Mouse (Mus musculus) CH12.LX (cell line): ENCODE data around the gene Mrps18b. TPM values are rescaled to one million over a fixed set of nuclear protein-coding genes. Genes with fewer than 3 reads are reported as not detected.

Experiments used
- DNase-seq: peaks from one replicate; pipeline ENCODE4 v3.0.0-alpha.2; 2013; ENCODE audit errors: extremely low read depth
- H3K27ac ChIP-seq: 2 replicates; pipeline ENCODE4 v1.5.1; 2012; ENCODE audit warnings: low read depth, mild to moderate bottlenecking, control low read depth, moderate library complexity; ENCODE audit not compliant: insufficient read depth
- H3K27me3 ChIP-seq: replicated peaks from 2 replicates; pipeline ENCODE3; 2012; ENCODE audit warnings: inconsistent platforms
- H3K36me3 ChIP-seq, 2 experiments: replicated peaks in 1 of 2; 2 replicates each; pipeline versions ENCODE3 to v1.6.1; 2012; ENCODE audit warnings: inconsistent platforms in 1 of 2, low read length in 1 of 2, mild to moderate bottlenecking in 1 of 2, mixed read lengths in 1 of 2, moderate library complexity in 1 of 2; ENCODE audit not compliant: control insufficient read depth in 1 of 2, insufficient read depth in 1 of 2
- H3K4me1 ChIP-seq, 2 experiments: 2 replicates each; pipeline ENCODE4 v1.6.1; 2012; ENCODE audit warnings: inconsistent platforms in 1 of 2, moderate library complexity in 1 of 2; ENCODE audit not compliant: insufficient read depth in 2 of 2, control insufficient read depth in 1 of 2
- H3K4me2 ChIP-seq: 2 replicates; pipeline ENCODE4 v1.6.1; 2012; ENCODE audit warnings: low read depth, mild to moderate bottlenecking, control low read depth; ENCODE audit not compliant: poor library complexity, insufficient read depth, severe bottlenecking
- H3K4me3 ChIP-seq, 3 experiments: fragments of 150-350 bp in 1 of 3; sonication (generic) in 1 of 3; replicated peaks in 1 of 3; 2 replicates each; pipeline versions ENCODE3 to v1.5.1; 2011 to 2012; ENCODE audit warnings: low read depth in 2 of 3, low read length in 2 of 3, mild to moderate bottlenecking in 2 of 3, moderate library complexity in 2 of 3, control low read depth in 1 of 3, improper control_type of control experiment in 1 of 3, inconsistent platforms in 1 of 3, mixed read lengths in 1 of 3; ENCODE audit not compliant: poor library complexity in 1 of 3
- H3K79me2 ChIP-seq: replicated peaks from 2 replicates; pipeline ENCODE4 v1.6.1; 2012; ENCODE audit warnings: mild to moderate bottlenecking, moderate library complexity; ENCODE audit not compliant: control insufficient read depth, poor library complexity, insufficient read depth, severe bottlenecking; ENCODE audit errors: extremely low read depth
- H3K9ac ChIP-seq: 2 replicates; pipeline ENCODE4 v1.6.1; 2012; ENCODE audit warnings: low read depth, mild to moderate bottlenecking, control low read depth, moderate library complexity; ENCODE audit not compliant: insufficient read depth
- H3K9me3 ChIP-seq: replicated peaks from 2 replicates; pipeline ENCODE3; 2012; ENCODE audit warnings: low read length, inconsistent platforms, mixed read lengths
- BHLHE40 ChIP-seq: IDR thresholded peaks from 2 replicates; pipeline ENCODE4 v1.6.1; 2011; ENCODE audit warnings: mild to moderate bottlenecking, low read depth, low read length, improper control_type of control experiment
- CHD1 ChIP-seq: IDR thresholded peaks from 2 replicates; pipeline ENCODE4 v1.6.1; 2012; ENCODE audit warnings: low read depth, low read length, improper control_type of control experiment, inconsistent platforms
- ELF1 ChIP-seq: IDR thresholded peaks from 2 replicates; pipeline ENCODE4 v1.6.1; 2014; ENCODE audit warnings: low read depth, mild to moderate bottlenecking, inconsistent platforms, low read length, improper control_type of control experiment
- HCFC1 ChIP-seq: IDR thresholded peaks from 2 replicates; pipeline ENCODE4 v1.6.1; 2012; ENCODE audit warnings: low read depth, mild to moderate bottlenecking, inconsistent platforms, low read length, improper control_type of control experiment
- IRF4 ChIP-seq: IDR thresholded peaks from 2 replicates; pipeline ENCODE4 v1.6.1; 2014; ENCODE audit warnings: low read depth, mild to moderate bottlenecking, inconsistent platforms, low read length, improper control_type of control experiment
- JUN ChIP-seq: IDR thresholded peaks from 2 replicates; pipeline ENCODE4 v1.6.1; 2011; ENCODE audit warnings: low read depth, mild to moderate bottlenecking, low read length, improper control_type of control experiment, moderate library complexity; ENCODE audit not compliant: insufficient read depth
- JUND ChIP-seq: conservative IDR thresholded peaks from 2 replicates; pipeline ENCODE4 v1.6.1; 2011; ENCODE audit warnings: low read depth, low read length, improper control_type of control experiment
- KAT2A ChIP-seq: IDR thresholded peaks from 2 replicates; pipeline ENCODE4 v1.6.1; 2012; ENCODE audit warnings: low read length, improper control_type of control experiment, inconsistent platforms; ENCODE audit not compliant: insufficient replicate concordance
- MAFK ChIP-seq: IDR thresholded peaks from 2 replicates; pipeline ENCODE4 v1.6.1; 2011; ENCODE audit warnings: low read length, improper control_type of control experiment; ENCODE audit not compliant: insufficient replicate concordance
- MAX ChIP-seq: IDR thresholded peaks from 2 replicates; pipeline ENCODE4 v1.6.1; 2011; ENCODE audit warnings: low read length, improper control_type of control experiment
- MEF2A ChIP-seq: IDR thresholded peaks from 2 replicates; pipeline ENCODE4 v1.6.1; 2014; ENCODE audit warnings: low read depth, mild to moderate bottlenecking, inconsistent platforms, low read length, improper control_type of control experiment, borderline replicate concordance
- MXI1 ChIP-seq: IDR thresholded peaks from 2 replicates; pipeline ENCODE4 v1.6.1; 2011; ENCODE audit warnings: mild to moderate bottlenecking, low read depth, low read length, improper control_type of control experiment
- MYC ChIP-seq: IDR thresholded peaks from 2 replicates; pipeline ENCODE4 v1.6.1; 2011; ENCODE audit warnings: low read depth, mild to moderate bottlenecking, improper control_type of control experiment, low read length
- NELFE ChIP-seq: IDR thresholded peaks from 2 replicates; pipeline ENCODE4 v1.6.1; 2011; ENCODE audit warnings: low read depth, low read length, improper control_type of control experiment
- POLR2A ChIP-seq: IDR thresholded peaks from 2 replicates; pipeline ENCODE4 v1.6.1; 2011; ENCODE audit warnings: low read depth, mild to moderate bottlenecking, improper control_type of control experiment, low read length
- POLR2AphosphoS2 ChIP-seq: IDR thresholded peaks from 2 replicates; pipeline ENCODE4 v1.6.1; 2011; ENCODE audit warnings: low read depth, low read length, improper control_type of control experiment
- RAD21 ChIP-seq: IDR thresholded peaks from 2 replicates; pipeline ENCODE4 v1.6.1; 2011; ENCODE audit warnings: low read depth, mild to moderate bottlenecking, low read length, improper control_type of control experiment, moderate library complexity
- RCOR1 ChIP-seq: conservative IDR thresholded peaks from 2 replicates; pipeline ENCODE4 v1.6.1; 2012; ENCODE audit warnings: low read depth, mild to moderate bottlenecking, inconsistent platforms, low read length, improper control_type of control experiment
- SIN3A ChIP-seq: IDR thresholded peaks from 2 replicates; pipeline ENCODE4 v1.6.1; 2012; ENCODE audit warnings: low read length, improper control_type of control experiment, inconsistent platforms
- SMC3 ChIP-seq: IDR thresholded peaks from 2 replicates; pipeline ENCODE4 v1.6.1; 2011; ENCODE audit warnings: low read depth, low read length, improper control_type of control experiment
- TBP ChIP-seq: conservative IDR thresholded peaks from 2 replicates; pipeline ENCODE4 v1.6.1; 2011; ENCODE audit warnings: low read depth, low read length, improper control_type of control experiment
- TCF12 ChIP-seq: IDR thresholded peaks from 2 replicates; pipeline ENCODE4 v1.6.1; 2014; ENCODE audit warnings: low read depth, mild to moderate bottlenecking, inconsistent platforms, low read length, improper control_type of control experiment
- USF2 ChIP-seq: conservative IDR thresholded peaks from 2 replicates; pipeline ENCODE4 v1.6.1; 2011; ENCODE audit warnings: low read depth, low read length, improper control_type of control experiment
- ZMIZ1 ChIP-seq: IDR thresholded peaks from 2 replicates; pipeline ENCODE4 v1.6.1; 2012; ENCODE audit warnings: low read depth, mild to moderate bottlenecking, inconsistent platforms, low read length, improper control_type of control experiment
- ZNF384 ChIP-seq: IDR thresholded peaks from 2 replicates; pipeline ENCODE4 v1.6.1; 2012; ENCODE audit warnings: low read depth, low read length, improper control_type of control experiment, inconsistent platforms
- dilution Hi-C: fragments of 300-500 bp; cut with MboI; formaldehyde crosslinking; loops from 2 replicates; pipeline ENCODE4 v1.14.3; 2020; ENCODE audit warnings: low sequenced_read_pairs; ENCODE audit not compliant: extremely low pct_unique_long_range_greater_than_20kb, extremely low pct_ligation_motif_present
- in situ Hi-C: fragments of 300-500 bp; cut with MboI; formaldehyde crosslinking; loops from 3 replicates; pipeline ENCODE4 v1.14.3; 2019; ENCODE audit warnings: low sequenced_read_pairs, low pct_ligation_motif_present, low pct_unique_long_range_greater_than_20kb, mixed read lengths
- polyA plus RNA-seq: library from polyadenylated mRNA; unstranded; fragments of >175 nt; gene quantifications from 2 replicates; pipeline ENCODE4 v1.2.1, GENCODE M21; 2012; ENCODE audit warnings: low read depth; ENCODE audit not compliant: insufficient read length
- total RNA-seq, 2 experiments: library from RNA; depleted of rRNA; stranded (reverse); fragments of 300-350 nt in 1 of 2; fragments of >200 nt in 1 of 2; gene quantifications; 2 replicates each; pipeline ENCODE4 v1.2.3; 2012 to 2014

The Mrps18b gene
- total and polyA plus RNA-seq, 3 experiments = 108 to 172 (median 148) TPM

DNA sequence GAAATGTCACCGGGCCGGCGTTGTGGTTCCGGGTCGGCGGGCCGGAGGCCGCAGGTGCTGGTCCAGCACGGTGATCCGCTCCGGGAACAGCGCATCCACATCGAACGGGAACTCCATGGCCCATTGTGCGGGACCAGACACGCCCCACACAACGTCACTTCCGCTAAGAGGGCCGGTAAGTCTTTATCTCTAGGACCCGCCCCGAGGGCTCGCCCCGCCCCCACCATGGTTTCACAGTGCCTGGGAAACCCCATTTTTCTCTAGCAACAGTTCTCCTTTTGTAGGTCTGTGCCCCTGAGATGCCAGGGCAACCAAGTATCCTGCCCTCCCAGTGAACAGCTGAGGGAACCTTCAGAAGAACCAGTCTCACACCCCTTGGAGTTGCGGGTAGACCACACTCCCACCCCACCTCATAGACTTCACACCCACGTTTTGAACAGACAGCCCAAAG lies 6.2 kb downstream of the Mrps18b start, which contains the start of gene Atat1 (continued):
- no peak for TF ChIP-seq CHD1
- no peak for TF ChIP-seq MAFK
- TF ChIP-seq MEF2A = peak; percentile 61; the same call in 1 of the 2 replicates
- no peak for TF ChIP-seq ZNF384
- TF ChIP-seq SIN3A = peak; percentile 95
- peak; percentile 65; the same call in 1 of the 2 replicates for TF ChIP-seq TCF12
- TF ChIP-seq JUND = no peak
- peak; percentile 95 for TF ChIP-seq POLR2AphosphoS2
- 0 out of 2 replicates have a peak, but pooled peaks have one; percentile 21 for TF ChIP-seq NELFE
- TF ChIP-seq, all 38 proteins: peak for 19

DNA sequence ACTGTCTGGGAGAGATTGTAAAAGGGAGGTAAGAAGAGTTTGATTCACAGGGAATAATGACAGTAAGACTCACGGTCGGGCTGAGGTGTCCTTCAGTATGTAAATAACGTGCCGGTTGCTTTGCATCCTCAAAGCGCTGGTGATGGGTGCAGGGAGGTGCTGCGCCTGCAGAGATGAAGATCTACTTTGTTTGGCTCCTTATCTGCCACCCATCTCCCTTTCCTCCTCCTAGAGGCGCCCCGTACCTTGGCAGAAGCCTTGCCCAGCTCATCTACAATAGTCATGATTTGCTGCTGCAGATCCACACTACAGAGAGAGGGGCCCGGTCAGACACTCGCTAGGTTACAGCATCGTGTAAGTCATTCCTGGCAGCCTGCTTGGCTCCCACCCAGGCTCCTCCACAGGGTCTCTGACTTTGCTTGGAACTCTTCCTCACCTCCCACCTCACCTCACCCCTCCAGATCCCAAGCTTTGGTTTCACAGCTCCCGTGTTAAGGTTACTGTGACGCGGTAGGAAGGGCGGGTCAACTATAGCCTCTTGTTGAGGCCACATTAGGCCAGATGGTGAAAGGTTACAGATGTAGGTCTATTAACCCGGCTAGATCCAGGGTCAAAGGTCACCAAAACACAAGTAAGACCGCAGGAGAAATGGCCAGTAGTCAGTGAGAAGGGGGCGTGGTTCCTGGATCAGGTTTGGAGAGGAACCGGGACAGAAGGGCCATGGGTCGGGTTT lies 6.8 kb downstream of the Mrps18b start:
- dilution Hi-C loops = no loop called here
- Histone ChIP-seq H3K36me3 (peaks cover 41 to 73% of the 10 kb centered on the region in 2 experiments), H3K27me3 (no peaks in the 10 kb centered on the region), H3K9me3 (no peaks in the 10 kb centered on the region), H3K4me2 (peak overlapping the region; percentile 81), H3K79me2 (peaks cover 8% of the 10 kb centered on the region; the same call in 1 of the 2 replicates), H3K4me3 (peak overlapping the region; percentile 61 to 90 (median 63)), H3K9ac (peak overlapping the region; percentile 47), H3K27ac (peak overlapping the region; percentile 26), H3K4me1 (peaks cover 0 to 46% of the 10 kb centered on the region in 2 experiments; a peak in 3 of 4 replicates)
- in situ Hi-C loops = no loop called here
- TF ChIP-seq RCOR1 (no peak), POLR2A (peak; percentile 29; the same call in 1 of the 2 replicates), MXI1 (peak; percentile 21; the same call in 1 of the 2 replicates), USF2 (no peak), TCF12 (peak; percentile 9; the same call in 1 of the 2 replicates), NELFE (peak; percentile 44; the same call in 1 of the 2 replicates), MAX (peak; percentile 40; the same call in 1 of the 2 replicates), ELF1 (no peak), TBP (0 out of 2 replicates have a peak, but pooled peaks have one; percentile 60)
- TF ChIP-seq, all 38 proteins: peak for 6
- DNase-seq = no peak

DNA sequence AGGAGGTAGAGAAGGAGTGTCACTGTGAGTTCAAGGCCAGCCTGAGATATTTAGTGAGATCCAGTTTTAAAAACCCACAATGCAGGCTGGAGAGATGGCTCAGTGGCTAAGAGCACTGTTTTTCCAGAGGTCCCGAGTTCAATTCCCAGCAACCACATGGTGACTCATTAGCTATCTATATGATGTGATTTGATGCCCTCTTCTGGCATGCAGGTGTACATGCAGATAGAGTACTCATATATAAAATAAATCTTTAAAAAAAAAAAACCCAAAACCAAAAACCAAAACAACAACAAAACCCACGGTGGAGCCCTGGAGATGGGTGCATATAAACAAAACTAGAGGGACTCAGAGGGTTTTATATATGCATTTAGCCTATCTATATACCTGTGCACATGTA lies 8.6 kb downstream of the Mrps18b start:
- peaks cover 0 to 37% of the 10 kb centered on the region in 2 experiments; a peak in 3 of 4 replicates for H3K4me1 ChIP-seq
- no peaks in the 10 kb centered on the region for H3K27me3 ChIP-seq
- H3K79me2 ChIP-seq = no peaks in the 10 kb centered on the region
- dilution Hi-C loops (no loop called here), in situ Hi-C loops (no loop called here)
- no peak for DNase-seq
- no peaks in the 10 kb centered on the region for H3K9me3 ChIP-seq
- no peak overlapping the region for H3K4me3 ChIP-seq
- no peak overlapping the region for H3K9ac ChIP-seq
- H3K27ac ChIP-seq = no peak overlapping the region
- peaks cover 37 to 73% of the 10 kb centered on the region in 2 experiments for H3K36me3 ChIP-seq
- no peak overlapping the region for H3K4me2 ChIP-seq
- no peak for TF ChIP-seq ELF1
- TF ChIP-seq KAT2A = no peak
- TF ChIP-seq JUN = peak; percentile 34; the same call in 1 of the 2 replicates
- TF ChIP-seq MAFK = no peak
- TF ChIP-seq RAD21 = peak; percentile 47
- TF ChIP-seq SMC3 = peak; percentile 24; the same call in 1 of the 2 replicates
- no peak for TF ChIP-seq USF2
- TF ChIP-seq ZMIZ1 = no peak
- TF ChIP-seq POLR2AphosphoS2 = no peak
- no peak for TF ChIP-seq MEF2A
- no peak for TF ChIP-seq HCFC1
- peak; percentile 73 for TF ChIP-seq MYC
- TF ChIP-seq TCF12 = no peak
- TF ChIP-seq IRF4 = no peak
- peak; percentile 74 for TF ChIP-seq ZNF384
- TF ChIP-seq BHLHE40 = no peak
- TF ChIP-seq NELFE = no peak
- peak; percentile 75 for TF ChIP-seq JUND
- TF ChIP-seq TBP = no peak
- no peak for TF ChIP-seq CHD1
